Mouse (Mus musculus): ENCODE results near the gene Gm10428. TPM values are rescaled to one million over a fixed set of nuclear protein-coding genes. Genes with fewer than 3 reads are reported as not detected.

Gene Gm10428
- polyA plus RNA-seq, 2 experiments: not detected

- no peaks in the 10 kb centered on the region for H3K36me3 ChIP-seq (replicated peaks; ENCODE audit: control insufficient read depth, insufficient read depth, low read depth)
- H3K4me2 ChIP-seq (ENCODE audit: low read depth): peak within 1 kb of the TSS; percentile 59
- H3K27ac ChIP-seq: no peak within 1 kb of the TSS
- DNase-seq (ENCODE audit: low read depth in 3 of 3, low spot score in 3 of 3) (peak in 2 of 3 experiments; percentile 10 to 17), ATAC-seq (ENCODE audit: insufficient read depth) (no peak)
- H3K9me3 ChIP-seq (ENCODE audit: control insufficient read depth, low read length): no peaks in the 10 kb centered on the region
- H3K4me1 ChIP-seq (replicated peaks; ENCODE audit: control insufficient read depth in 2 of 2, insufficient read depth in 2 of 2, low read length in 1 of 2): no peaks in the 10 kb centered on the region; a peak in 1 of 4 replicates
- 2% methylated on average over 48 of the region's 48 CpGs for WGBS (ENCODE audit: insufficient replicate concordance)
- no peak within 1 kb of the TSS; the same call in 1 of the 2 replicates for H3K9ac ChIP-seq (replicated peaks)
- TF ChIP-seq CTCF (IDR thresholded peaks at IDR 0.05; ENCODE audit: low read depth) (no peak), EP300 (IDR thresholded peaks at IDR 0.05; ENCODE audit: low read depth) (no peak)
- H3K4me3 ChIP-seq (ENCODE audit: insufficient read depth in 1 of 2, low read depth in 2 of 2, low read length in 2 of 2): peak within 1 kb of the TSS; percentile 39 to 54
- H3K27me3 ChIP-seq (ENCODE audit: control insufficient read depth, insufficient read depth, low read length): peaks cover 11% of the 10 kb centered on the region
These were observed 21.4 kb upstream of the Gm10428 start, which contains the start of gene Zfp287 for GRCm38 (mm10) chr11:62731311-62732021. TSS of gene Zfp287 (minus strand) at chr11:62731905.

GRCm38 (mm10) chr11:62732022-62732387, 20.9 kb upstream of the Gm10428 start:
- H3K27me3 ChIP-seq (ENCODE audit: control insufficient read depth, insufficient read depth, low read length): peaks cover 11% of the 10 kb centered on the region
- WGBS (ENCODE audit: insufficient replicate concordance): 18% methylated on average over 5 of the region's 5 CpGs
- H3K27ac ChIP-seq: no peak overlapping the region
- ATAC-seq (ENCODE audit: insufficient read depth) (no peak), DNase-seq (ENCODE audit: low read depth in 3 of 3, low spot score in 3 of 3) (no peak)
- H3K4me2 ChIP-seq (ENCODE audit: low read depth): peak overlapping the region; percentile 59
- no peak overlapping the region for H3K4me3 ChIP-seq (ENCODE audit: insufficient read depth in 1 of 2, low read depth in 2 of 2, low read length in 2 of 2)
- no peak overlapping the region for H3K9ac ChIP-seq (replicated peaks)
- no peaks in the 10 kb centered on the region for H3K9me3 ChIP-seq (ENCODE audit: control insufficient read depth, low read length)
- H3K4me1 ChIP-seq (replicated peaks; ENCODE audit: control insufficient read depth in 2 of 2, insufficient read depth in 2 of 2, low read length in 1 of 2): no peaks in the 10 kb centered on the region; a peak in 1 of 4 replicates
- no peak for TF ChIP-seq EP300 (IDR thresholded peaks at IDR 0.05; ENCODE audit: low read depth)
- TF ChIP-seq CTCF (IDR thresholded peaks at IDR 0.05; ENCODE audit: low read depth): no peak
- no peaks in the 10 kb centered on the region for H3K36me3 ChIP-seq (replicated peaks; ENCODE audit: control insufficient read depth, insufficient read depth, low read depth)

- TF ChIP-seq CTCF (IDR thresholded peaks at IDR 0.05; ENCODE audit: low read depth) (no peak), EP300 (IDR thresholded peaks at IDR 0.05; ENCODE audit: low read depth) (no peak)
- WGBS (ENCODE audit: insufficient replicate concordance): 47% methylated on average over 3 of the region's 3 CpGs
- no peaks in the 10 kb centered on the region for H3K9me3 ChIP-seq (ENCODE audit: control insufficient read depth, low read length)
- no peak overlapping the region for H3K4me2 ChIP-seq (ENCODE audit: low read depth)
- peaks cover 11% of the 10 kb centered on the region for H3K27me3 ChIP-seq (ENCODE audit: control insufficient read depth, insufficient read depth, low read length)
- H3K4me1 ChIP-seq (replicated peaks; ENCODE audit: control insufficient read depth in 2 of 2, insufficient read depth in 2 of 2, low read length in 1 of 2): no peaks in the 10 kb centered on the region; a peak in 1 of 4 replicates
- H3K27ac ChIP-seq: no peak overlapping the region
- no peak overlapping the region for H3K4me3 ChIP-seq (ENCODE audit: insufficient read depth in 1 of 2, low read depth in 2 of 2, low read length in 2 of 2)
- H3K36me3 ChIP-seq (replicated peaks; ENCODE audit: control insufficient read depth, insufficient read depth, low read depth): no peaks in the 10 kb centered on the region
- no peak for DNase-seq (ENCODE audit: low read depth in 3 of 3, low spot score in 3 of 3)
- ATAC-seq (ENCODE audit: insufficient read depth): no peak
- H3K9ac ChIP-seq (replicated peaks): no peak overlapping the region
These were observed 20.2 kb upstream of the Gm10428 start for GRCm38 (mm10) chr11:62732665-62733064.

GRCm38 (mm10) chr11:62741186-62741585, 11.7 kb upstream of the Gm10428 start:
- no peak for ATAC-seq (ENCODE audit: insufficient read depth)
- Histone ChIP-seq H3K9me3 (ENCODE audit: control insufficient read depth, low read length) (no peaks in the 10 kb centered on the region), H3K27me3 (ENCODE audit: control insufficient read depth, insufficient read depth, low read length) (peaks cover 10% of the 10 kb centered on the region), H3K36me3 (replicated peaks; ENCODE audit: control insufficient read depth, insufficient read depth, low read depth) (no peaks in the 10 kb centered on the region), H3K4me1 (replicated peaks; ENCODE audit: control insufficient read depth in 2 of 2, insufficient read depth in 2 of 2, low read length in 1 of 2) (no peaks in the 10 kb centered on the region), H3K27ac (no peak overlapping the region), H3K4me2 (ENCODE audit: low read depth) (no peak overlapping the region), H3K9ac (replicated peaks) (no peak overlapping the region), H3K4me3 (ENCODE audit: insufficient read depth in 1 of 2, low read depth in 2 of 2, low read length in 2 of 2) (no peak overlapping the region)
- TF ChIP-seq EP300 (IDR thresholded peaks at IDR 0.05; ENCODE audit: low read depth) (no peak), CTCF (IDR thresholded peaks at IDR 0.05; ENCODE audit: low read depth) (no peak)
- WGBS (ENCODE audit: insufficient replicate concordance): 59% methylated on average over 2 of the region's 2 CpGs
- no peak for DNase-seq (ENCODE audit: low read depth in 3 of 3, low spot score in 3 of 3)

- Histone ChIP-seq H3K9me3 (ENCODE audit: control insufficient read depth, low read length) (no peaks in the 10 kb centered on the region), H3K36me3 (replicated peaks; ENCODE audit: control insufficient read depth, insufficient read depth, low read depth) (no peaks in the 10 kb centered on the region), H3K4me3 (ENCODE audit: insufficient read depth in 1 of 2, low read depth in 2 of 2, low read length in 2 of 2) (no peak overlapping the region), H3K9ac (replicated peaks) (no peak overlapping the region), H3K27ac (no peak overlapping the region), H3K4me1 (replicated peaks; ENCODE audit: control insufficient read depth in 2 of 2, insufficient read depth in 2 of 2, low read length in 1 of 2) (no peaks in the 10 kb centered on the region), H3K4me2 (ENCODE audit: low read depth) (no peak overlapping the region), H3K27me3 (ENCODE audit: control insufficient read depth, insufficient read depth, low read length) (peaks cover 10% of the 10 kb centered on the region)
- ATAC-seq (ENCODE audit: insufficient read depth) (no peak), DNase-seq (ENCODE audit: low read depth in 3 of 3, low spot score in 3 of 3) (no peak)
- WGBS (ENCODE audit: insufficient replicate concordance): 62% methylated on average over 10 of the region's 10 CpGs
- TF ChIP-seq EP300 (IDR thresholded peaks at IDR 0.05; ENCODE audit: low read depth) (no peak), CTCF (IDR thresholded peaks at IDR 0.05; ENCODE audit: low read depth) (no peak)
These were observed 10.5 kb upstream of the Gm10428 start for GRCm38 (mm10) chr11:62742261-62742957.
